Mouse (Mus musculus): ENCODE measurements around the gene Gpr4.

DNA sequence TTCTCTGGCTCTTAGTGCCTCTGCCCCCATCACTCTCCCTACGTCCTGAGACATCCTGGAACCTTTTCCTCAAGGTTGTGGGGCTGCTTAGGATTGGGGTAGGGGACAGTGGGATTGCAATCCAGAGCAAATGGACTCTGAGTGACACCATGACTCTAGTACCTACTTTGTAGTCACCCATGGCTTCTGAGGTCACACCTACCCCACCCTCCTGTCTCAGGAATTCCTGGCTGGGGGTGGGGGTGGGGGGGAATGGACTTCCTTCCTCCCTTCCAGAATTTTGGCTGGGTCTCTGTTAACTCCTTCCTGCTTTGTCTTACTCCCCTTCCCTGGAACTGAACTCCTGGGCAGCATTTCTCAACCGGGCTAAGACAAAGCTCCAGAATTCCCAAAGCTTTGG is 1.0 kb downstream of the Gpr4 start:
- no peak for TF ChIP-seq CTCF (IDR thresholded peaks at IDR 0.05; ENCODE audit: low read depth)
- no peak for TF ChIP-seq EP300 (optimal IDR thresholded peaks at IDR 0.05)

Data from stomach, postnatal 0 days (tissue).